In the genomic region with DNA sequence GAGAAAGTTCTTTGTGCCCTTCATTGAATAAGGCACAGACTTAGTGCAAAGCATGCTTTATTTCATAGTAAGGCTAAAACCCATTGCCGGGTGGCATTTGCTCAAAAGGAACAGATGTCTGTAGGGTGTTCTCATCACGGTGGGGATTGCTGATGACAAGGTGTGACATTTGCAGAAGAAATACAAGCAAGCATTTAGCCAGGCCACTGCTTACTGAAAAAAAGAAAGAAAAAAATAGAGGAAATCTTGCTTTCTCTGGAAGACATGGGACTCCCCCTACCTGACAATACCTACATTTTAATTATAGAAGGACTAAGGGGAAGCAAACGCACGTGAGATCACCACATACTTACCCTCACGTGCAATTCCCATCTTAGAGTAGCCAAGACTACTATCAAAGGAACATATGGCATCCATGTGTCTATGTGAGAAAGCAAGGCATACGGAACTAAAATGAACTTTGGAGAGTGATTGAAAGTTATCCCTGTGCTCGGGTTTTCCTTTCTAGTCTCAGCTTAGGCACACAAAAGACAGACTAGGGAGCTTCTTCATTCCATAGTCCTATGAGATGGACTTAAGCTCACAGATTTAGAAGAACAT, we compare ENCODE assay signal across 16 mouse cellular contexts. TPM values are rescaled to one million over a fixed set of nuclear protein-coding genes. Genes with fewer than 3 reads are reported as not detected.
DNase-seq lines count a peak whose midpoint lies in the region; ATAC-seq lines count a peak whose summit lies in the region.
"Had no signal": no experiment of that assay in that cellular context is flagged by ENCODE, and none has a peak within 500 bp of the region (broad histone marks: within the 10 kb centered on the region; RNA-seq: fewer than 3 reads in every experiment).

No protein-coding gene starts in this region.

- intact Hi-C loops in left cerebral cortex, postnatal 10 days (cut with DNase I), result no loop called here
- intact Hi-C loops in left cerebral cortex, postnatal 25 days (cut with DNase I), result no loop called here

- H3K9ac ChIP-seq in forebrain, embryonic 12.5 days, result no peak overlapping the region
- H3K9ac ChIP-seq: heart, embryonic 15.5 days had no signal

- peak overlapping the region; percentile 63 for H3K27ac ChIP-seq in forebrain, embryonic 12.5 days
- H3K27ac ChIP-seq: heart, adult 2 months; heart, embryonic 15.5 days; left cerebral cortex, adult 2 months had no signal

- H3K4me2 ChIP-seq in forebrain, embryonic 12.5 days, result no peak overlapping the region
- H3K4me2 ChIP-seq: heart, embryonic 15.5 days had no signal

- no peaks in the 10 kb centered on the region for H3K9me3 ChIP-seq in forebrain, embryonic 12.5 days
- H3K9me3 ChIP-seq: heart, embryonic 15.5 days had no signal

- WGBS in forebrain, embryonic 12.5 days, result 37% methylated on average over 7 of the region's 7 CpGs

- 0 out of 2 replicates have a peak, but pooled peaks cover 3% of the 10 kb centered on the region for H3K27me3 ChIP-seq in forebrain, embryonic 12.5 days
- H3K27me3 ChIP-seq: heart, embryonic 15.5 days had no signal

- DNase-seq in cerebellum, adult 9-10 months, result peak; percentile 11
- no peak for DNase-seq in cerebellum, adult 8-10 months
- peak; percentile 24 to 33 for DNase-seq in left cerebral cortex, adult 18-20 months (ENCODE audit: low spot score in 2 of 2)
- no peak for DNase-seq in left cerebral cortex, postnatal 10 days (ENCODE audit: extremely low spot score in 1 of 2, low spot score in 2 of 2)
- DNase-seq in left cerebral cortex, postnatal 25 days (ENCODE audit: low spot score in 2 of 2), result peak; percentile 23 to 76
- DNase-seq in T-cell, adult 2 months (ENCODE audit: low spot score), result no peak
- DNase-seq: adrenal gland, adult 2 months; heart, adult 2 months; lung, postnatal 10 days; midbrain, embryonic 14.5 days; thymus, postnatal 4 days had no signal

- peak; percentile 81; the same call in 1 of the 2 replicates for ATAC-seq in forebrain, embryonic 12.5 days (ENCODE audit: low FRiP score)
- no peak for ATAC-seq in erythroblast, adult 5-6 weeks (replicated peaks; ENCODE audit: low FRiP score, poor library complexity, severe bottlenecking)

- no peak overlapping the region for H3K4me3 ChIP-seq in forebrain, embryonic 12.5 days (replicated peaks)
- H3K4me3 ChIP-seq: heart, adult 2 months; heart, embryonic 15.5 days; left cerebral cortex, adult 2 months had no signal

- no peaks in the 10 kb centered on the region for H3K36me3 ChIP-seq in forebrain, embryonic 12.5 days (replicated peaks)
- H3K36me3 ChIP-seq: heart, embryonic 15.5 days had no signal

- no peaks in the 10 kb centered on the region; the same call in 1 of the 2 replicates for H3K4me1 ChIP-seq in forebrain, embryonic 12.5 days
- H3K4me1 ChIP-seq: heart, embryonic 15.5 days had no signal

RNA-seq across cellular contexts. Expression of gene Lypd6, which starts 21.3 kb away (rescaled TPM):
- total RNA-seq in left cerebral cortex, adult 18-20 months (2021), result 10 to 100 TPM; 22.2 to 22.8 TPM
- total RNA-seq in left cerebral cortex, postnatal 10 days (2021), result 10 to 100 TPM; 25.5 to 29.1 TPM
- polyA plus RNA-seq in forebrain, embryonic 12.5 days (2016; fragmentation: Nextera tagmentation; extraction: Ambion mirVana), result 8.2 and 9.6 TPM in 2 replicates
- total RNA-seq in left cerebral cortex, postnatal 25 days (2021), result 10 to 100 TPM; 20.3 to 23.8 TPM
- not detected in 2 replicates for total RNA-seq in erythroblast, adult 5-6 weeks (2015; ENCODE audit: low replicate concordance)
- not detected in 2 replicates for total RNA-seq in erythroblast, adult 5-6 weeks (2017; ENCODE audit: low replicate concordance)
- total RNA-seq: megakaryocyte, adult 5-6 weeks had no signal

Comparison
In these comparisons a context has a peak if more than half of its experiments do, and no peak if none do; other contexts are left out.
1. DNase-seq: peak in cerebellum, adult 9-10 months (single experiment), left cerebral cortex, adult 18-20 months (2 of 2) and left cerebral cortex, postnatal 25 days (2 of 2); none in cerebellum, adult 8-10 months (single experiment), left cerebral cortex, postnatal 10 days (0 of 2) and T-cell, adult 2 months (single experiment).
2. RNA of gene Lypd6, which starts 21.3 kb away (total RNA-seq): 25.5 to 29.1 TPM in left cerebral cortex, postnatal 10 days, 20.3 to 23.8 TPM in left cerebral cortex, postnatal 25 days and 22.2 to 22.8 TPM in left cerebral cortex, adult 18-20 months; not detected in erythroblast, adult 5-6 weeks; every median in the first group is over 10 times any median in the second.